Mouse (Mus musculus) gastrocnemius, postnatal 25 days (tissue): Measurements from ENCODE around the gene Vmn1r90. TPM values are rescaled to one million over a fixed set of nuclear protein-coding genes. Genes with fewer than 3 reads are reported as not detected.
"Not testable (repeated sequence)": the region's sequence is repeated elsewhere in the genome, so short reads cannot be mapped to it uniquely, and the experiment has no call there.

ENCODE experiments used
- DNase-seq: peaks from one replicate; pipeline ENCODE4 v3.0.0; 2022
- long read RNA-seq, 2 experiments: library from polyadenylated mRNA; stranded (forward); transcript quantifications; one replicate each; pipeline ENCODE4 v2.0.0; 2021
- total RNA-seq, 2 experiments: library from RNA; stranded (reverse); gene quantifications; 1 replicate in 1 of 2; 2 replicates in 1 of 2; pipeline ENCODE4 v1.2.3; 2021

The Vmn1r90 gene
- under 1 TPM in 1 of 2 experiments, not detected in 1; 0.11 TPM for total RNA-seq
- long read RNA-seq, experiment 1, result 0 reads
- long read RNA-seq, experiment 2, result 0 reads

DNA sequence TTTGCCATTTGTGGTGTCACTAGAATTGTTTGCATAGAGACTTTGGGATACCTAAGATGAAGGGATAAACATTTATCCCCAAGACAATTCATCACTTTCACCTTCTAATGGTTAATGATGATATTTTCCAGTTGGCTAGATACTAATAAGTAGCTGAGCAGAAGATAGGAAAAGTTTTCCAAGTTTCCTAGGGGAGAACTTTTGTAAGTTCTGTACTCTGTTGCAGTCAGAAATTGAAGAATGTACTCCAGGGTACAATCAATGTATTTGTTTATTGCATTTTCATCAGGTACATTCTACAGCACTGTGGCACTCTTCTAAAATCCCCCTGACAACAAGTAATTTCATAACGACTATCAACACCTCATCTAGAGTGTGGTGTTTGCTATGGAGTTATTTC lies at the start of gene Vmn1r90:
Gene Vmn1r90 (minus strand): TSS at position 101 of the 400 bp plus-strand sequence.
- no peak for DNase-seq

DNA sequence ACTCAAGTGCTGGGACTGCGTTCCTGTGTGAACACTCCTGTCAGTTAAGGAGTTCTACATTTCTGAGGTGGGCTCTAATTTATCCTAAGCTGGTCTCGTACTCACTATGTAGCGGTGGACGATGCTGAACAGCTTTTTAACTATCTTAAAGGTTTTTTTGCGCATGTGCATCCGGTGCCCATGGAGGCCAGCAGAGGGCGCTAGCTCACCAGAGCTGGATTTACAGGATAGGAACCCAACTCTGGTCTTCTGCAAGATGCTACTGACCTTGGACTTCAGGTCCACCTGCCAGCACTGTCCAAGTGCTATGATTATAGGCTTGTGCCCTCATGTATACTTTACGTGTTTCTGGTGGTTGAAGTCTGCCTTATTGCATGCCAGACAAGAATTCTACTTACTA lies 29.7 kb upstream of the Vmn1r90 start:
- not testable (repeated sequence) for DNase-seq

DNA sequence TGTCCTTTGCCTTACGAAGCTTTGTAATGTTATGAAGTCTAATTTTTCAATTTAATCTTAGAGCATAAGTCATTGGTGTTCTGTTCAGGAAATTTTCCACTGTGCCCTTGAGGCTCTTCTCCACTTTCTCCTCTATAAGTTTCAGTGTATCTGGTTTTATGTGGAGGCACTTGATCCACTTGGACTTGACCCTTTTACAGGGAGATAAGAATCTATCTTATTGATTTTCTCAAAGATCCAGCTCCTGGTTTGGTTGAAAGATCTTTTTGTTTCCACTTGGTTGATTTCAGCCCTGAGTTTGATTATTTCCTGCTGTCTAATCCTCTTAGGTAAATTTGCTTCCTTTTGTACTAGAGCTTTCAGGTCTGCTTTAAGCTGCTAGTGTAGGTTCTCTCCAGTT lies 11.0 kb downstream of the Vmn1r90 start:
- DNase-seq, result no peak

DNA sequence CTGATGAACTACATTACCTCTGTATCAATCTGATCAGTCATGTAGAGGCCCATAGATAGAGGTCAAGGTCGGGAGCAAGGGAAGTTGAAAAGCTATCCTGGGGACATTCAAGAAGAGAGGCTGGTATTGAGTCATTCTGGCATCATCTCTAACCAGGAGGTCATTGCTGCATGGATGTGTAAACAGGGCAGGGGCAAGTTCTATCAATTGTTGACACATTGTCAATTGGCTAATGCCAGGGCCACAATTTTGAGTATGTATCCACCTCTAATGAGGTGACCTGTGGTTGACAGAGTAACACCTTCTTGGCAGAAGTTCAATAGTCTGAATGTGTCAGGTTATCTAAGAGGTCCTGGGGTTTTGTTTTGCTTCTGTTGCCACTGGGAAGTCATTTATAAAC lies 38.0 kb downstream of the Vmn1r90 start:
- no peak for DNase-seq

DNA sequence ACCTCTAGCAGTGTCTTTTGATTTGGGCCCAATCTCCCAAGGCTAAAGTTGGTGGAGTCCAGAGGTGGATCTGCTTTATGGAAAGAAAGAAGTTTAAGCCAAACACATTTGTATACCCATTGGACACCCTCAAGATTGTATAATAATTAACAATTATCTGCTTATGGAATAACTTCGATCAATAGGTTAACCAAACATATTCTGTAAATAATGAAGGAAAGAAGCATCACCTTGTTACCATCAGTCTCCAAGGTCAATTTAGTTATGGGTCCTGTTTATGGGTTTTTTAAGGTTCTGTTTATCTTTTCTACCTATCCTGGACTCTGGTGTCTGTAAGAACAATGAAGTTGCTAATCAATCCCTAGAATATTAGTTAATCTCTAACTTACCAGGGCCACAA lies 40.7 kb downstream of the Vmn1r90 start:
- no peak for DNase-seq

DNA sequence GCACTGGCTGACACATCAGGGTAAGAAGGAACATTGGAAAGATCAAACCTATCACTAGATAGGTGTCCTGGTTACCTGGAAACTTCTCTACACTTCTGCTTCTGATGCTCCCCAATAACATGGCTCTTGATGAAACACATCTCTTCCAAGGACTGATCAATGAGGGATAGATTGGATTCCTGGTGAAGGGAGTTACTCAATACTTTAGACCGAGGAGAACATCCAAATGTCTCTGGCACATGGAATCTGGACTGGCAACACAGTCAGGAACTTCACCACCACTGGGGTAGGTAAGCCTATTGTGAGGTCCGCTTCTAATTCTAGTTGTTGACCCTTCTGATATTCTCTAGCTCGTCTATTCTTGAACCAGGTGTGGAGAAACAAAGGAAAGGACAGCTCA lies 45.0 kb downstream of the Vmn1r90 start:
- DNase-seq, result no peak

Other genes with a start within 250 kb of the Vmn1r90 start
- not detected for gene Obox8, start 229.9 kb downstream of the Vmn1r90 start, total RNA-seq
- not detected for gene Sult2a8, start 116.7 kb downstream of the Vmn1r90 start, total RNA-seq
- not detected for gene Sult2a7, start 69.3 kb downstream of the Vmn1r90 start, total RNA-seq
- not detected for gene Obox7, start 96.0 kb upstream of the Vmn1r90 start, total RNA-seq